Mouse (Mus musculus): ENCODE results near the gene Slc25a41. TPM values are rescaled to one million over a fixed set of nuclear protein-coding genes. Genes with fewer than 3 reads are reported as not detected.
"Not testable (repeated sequence)": the region's sequence is repeated elsewhere in the genome, so short reads cannot be mapped to it uniquely, and the experiment has no call there.

The Slc25a41 gene
- polyA plus RNA-seq, 1 experiment from 2014 or later: not detected

DNA sequence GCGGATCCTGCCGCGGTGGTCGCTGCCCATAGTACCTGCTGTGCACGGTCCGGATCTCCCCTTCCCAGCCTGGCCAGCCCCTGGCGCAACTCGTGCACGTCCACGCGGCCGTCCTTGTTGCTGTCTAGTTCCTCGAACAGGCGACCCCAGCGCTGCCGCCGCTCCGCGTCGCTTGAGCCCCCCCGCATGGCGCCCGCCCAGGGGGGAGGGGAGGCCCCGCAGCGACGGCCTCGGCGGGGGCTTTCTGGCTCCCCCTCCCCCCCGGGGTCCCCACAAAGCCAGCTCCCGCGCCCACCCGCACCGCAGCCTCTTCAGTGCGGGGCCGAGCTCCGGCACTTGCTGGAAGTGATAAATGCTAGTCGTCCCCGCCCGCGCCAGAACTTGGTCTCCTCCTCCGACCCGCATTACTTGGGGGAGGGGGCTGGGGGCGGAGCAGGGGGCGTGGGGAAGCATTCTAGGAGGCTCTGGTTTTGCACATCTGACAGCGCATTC is 18.1 kb upstream of the Slc25a41 start, which contains the start of gene Slc25a23:
Slc25a23 (minus strand) TSS at position 378 of the 492 bp plus-strand sequence.
- DNase-seq (peak; percentile 93), ATAC-seq (ENCODE audit: low FRiP score, low TSS enrichment) (peak; percentile 77)
- Histone ChIP-seq H3K36me3 (ENCODE audit: control insufficient read depth, insufficient read depth, low read length) (peaks cover 21% of the 10 kb centered on the region), H3K4me1 (ENCODE audit: control insufficient read depth, insufficient read depth, low read length) (peaks cover 10% of the 10 kb centered on the region), H3K4me3 (replicated peaks; ENCODE audit: low read depth, low read length) (peak within 1 kb of the TSS; percentile 70), H3K27me3 (ENCODE audit: control insufficient read depth, insufficient read depth, low read length) (peaks cover 27% of the 10 kb centered on the region), H3K9ac (replicated peaks; ENCODE audit: low read length) (peak within 1 kb of the TSS; percentile 64), H3K9me3 (ENCODE audit: control insufficient read depth, low read length) (no peaks in the 10 kb centered on the region), H3K4me2 (ENCODE audit: low read length) (peak within 1 kb of the TSS; percentile 66), H3K27ac (replicated peaks; ENCODE audit: low read depth, low read length) (peak within 1 kb of the TSS; percentile 86)
- under 1% methylated on average over 44 of the region's 45 CpGs for WGBS

DNA sequence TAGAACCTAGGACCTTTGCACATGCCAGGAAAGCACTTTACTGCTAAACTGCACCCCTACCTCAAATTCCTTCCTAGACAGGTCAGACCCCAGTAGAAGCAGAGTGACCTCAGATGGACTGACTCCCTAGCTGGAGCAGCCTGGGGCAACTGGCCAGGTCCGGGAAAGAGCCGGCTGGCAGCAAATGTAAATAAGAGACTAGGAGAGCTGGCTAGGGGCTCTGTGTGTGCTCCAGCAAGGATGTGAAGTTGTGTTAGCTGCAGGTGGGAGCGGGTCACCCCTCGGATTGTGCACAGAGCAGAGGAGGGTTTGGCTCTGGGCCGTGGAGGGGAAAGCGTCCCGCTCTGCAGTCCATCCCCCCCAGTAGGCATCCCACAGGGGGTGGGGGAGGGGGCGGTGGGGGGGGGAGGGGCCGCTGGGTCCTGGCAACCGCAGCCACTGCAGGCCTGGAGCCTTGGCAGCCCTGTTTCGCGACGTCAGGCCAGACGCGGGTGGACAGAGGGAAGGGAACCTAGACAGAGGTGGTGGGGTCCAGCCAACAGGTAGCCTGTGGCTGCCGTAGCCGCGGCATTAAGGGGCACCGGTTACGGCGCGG is 17.5 kb upstream of the Slc25a41 start, which contains the start of gene Crb3:
Crb3 (plus strand) TSS at position 215 of the 595 bp plus-strand sequence.
- no peak; the same call in 1 of the 2 replicates for ATAC-seq (ENCODE audit: low FRiP score, low TSS enrichment)

GRCm38 (mm10) chr17:57056246-57056645 is 14.8 kb upstream of the Slc25a41 start:
- Histone ChIP-seq H3K4me2 (ENCODE audit: low read length) (no peak overlapping the region), H3K27ac (replicated peaks; ENCODE audit: low read depth, low read length) (no peak overlapping the region), H3K27me3 (ENCODE audit: control insufficient read depth, insufficient read depth, low read length) (peaks cover 4% of the 10 kb centered on the region), H3K4me3 (replicated peaks; ENCODE audit: low read depth, low read length) (no peak overlapping the region), H3K36me3 (ENCODE audit: control insufficient read depth, insufficient read depth, low read length) (peaks cover 47% of the 10 kb centered on the region), H3K9ac (replicated peaks; ENCODE audit: low read length) (no peak overlapping the region), H3K9me3 (ENCODE audit: control insufficient read depth, low read length) (no peaks in the 10 kb centered on the region), H3K4me1 (ENCODE audit: control insufficient read depth, insufficient read depth, low read length) (peaks cover 6% of the 10 kb centered on the region)
- 91% methylated on average over 3 of the region's 3 CpGs for WGBS
- ATAC-seq (ENCODE audit: low FRiP score, low TSS enrichment) (no peak), DNase-seq (no peak)

More for the DNA sequence above, 17.5 kb upstream of the Slc25a41 start, which contains the start of gene Crb3:
- H3K27me3 ChIP-seq (ENCODE audit: control insufficient read depth, insufficient read depth, low read length): peaks cover 27% of the 10 kb centered on the region
- peaks cover 25% of the 10 kb centered on the region for H3K36me3 ChIP-seq (ENCODE audit: control insufficient read depth, insufficient read depth, low read length)
- H3K4me1 ChIP-seq (ENCODE audit: control insufficient read depth, insufficient read depth, low read length): peaks cover 10% of the 10 kb centered on the region
- H3K4me2 ChIP-seq (ENCODE audit: low read length): peak within 1 kb of the TSS; percentile 66
- peak within 1 kb of the TSS; percentile 86 for H3K27ac ChIP-seq (replicated peaks; ENCODE audit: low read depth, low read length)
- DNase-seq: peak; percentile 53
- WGBS: 0% methylated on average over 19 of the region's 22 CpGs
- H3K9me3 ChIP-seq (ENCODE audit: control insufficient read depth, low read length): no peaks in the 10 kb centered on the region
- H3K9ac ChIP-seq (replicated peaks; ENCODE audit: low read length): peak within 1 kb of the TSS; percentile 64
- H3K4me3 ChIP-seq (replicated peaks; ENCODE audit: low read depth, low read length): peak within 1 kb of the TSS; percentile 70

- not testable (repeated sequence) for H3K4me3 ChIP-seq (replicated peaks; ENCODE audit: low read depth, low read length); H3K27ac ChIP-seq (replicated peaks; ENCODE audit: low read depth, low read length); H3K9ac ChIP-seq (replicated peaks; ENCODE audit: low read length); H3K27me3 ChIP-seq (ENCODE audit: control insufficient read depth, insufficient read depth, low read length); H3K4me1 ChIP-seq (ENCODE audit: control insufficient read depth, insufficient read depth, low read length); H3K4me2 ChIP-seq (ENCODE audit: low read length); H3K9me3 ChIP-seq (ENCODE audit: control insufficient read depth, low read length); ATAC-seq (ENCODE audit: low FRiP score, low TSS enrichment)
- DNase-seq: peak; percentile 30
- peaks cover 67% of the 10 kb centered on the region for H3K36me3 ChIP-seq (ENCODE audit: control insufficient read depth, insufficient read depth, low read length)
- 91% methylated on average over 4 of the region's 4 CpGs for WGBS
These were observed 10.2 kb upstream of the Slc25a41 start for GRCm38 (mm10) chr17:57051679-57052078.

GRCm38 (mm10) chr17:57048816-57049215 is 7.4 kb upstream of the Slc25a41 start:
- H3K9me3 ChIP-seq (ENCODE audit: control insufficient read depth, low read length): no peaks in the 10 kb centered on the region
- no peak overlapping the region for H3K27ac ChIP-seq (replicated peaks; ENCODE audit: low read depth, low read length)
- DNase-seq: no peak
- ATAC-seq (ENCODE audit: low FRiP score, low TSS enrichment): no peak
- whole genome bisulfite sequencing: 95% methylated on average over 3 of the region's 3 CpGs
- H3K4me1 ChIP-seq (ENCODE audit: control insufficient read depth, insufficient read depth, low read length): no peaks in the 10 kb centered on the region
- peaks cover 60% of the 10 kb centered on the region for H3K36me3 ChIP-seq (ENCODE audit: control insufficient read depth, insufficient read depth, low read length)
- H3K27me3 ChIP-seq (ENCODE audit: control insufficient read depth, insufficient read depth, low read length): no peaks in the 10 kb centered on the region
- no peak overlapping the region for H3K9ac ChIP-seq (replicated peaks; ENCODE audit: low read length)
- no peak overlapping the region for H3K4me2 ChIP-seq (ENCODE audit: low read length)
- H3K4me3 ChIP-seq (replicated peaks; ENCODE audit: low read depth, low read length): no peak overlapping the region

DNA sequence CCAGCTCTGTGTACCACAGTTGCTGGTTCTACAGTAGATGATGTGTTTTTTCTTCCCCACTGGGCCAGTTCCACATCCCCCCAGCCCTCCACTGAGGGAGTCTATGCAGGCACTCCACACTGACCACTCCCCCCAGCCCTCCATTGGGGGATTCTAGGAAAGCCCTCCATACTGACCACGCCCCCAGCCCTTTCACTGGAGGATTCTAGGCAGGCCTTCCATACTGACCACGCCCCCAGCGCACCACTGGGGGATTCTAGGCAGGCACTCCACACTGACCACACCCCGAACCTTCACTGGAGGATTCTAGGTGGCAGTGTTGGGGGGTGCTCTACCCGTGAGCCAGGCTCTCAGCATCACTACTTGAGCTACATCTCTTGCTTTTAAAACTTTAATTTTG is 6.0 kb upstream of the Slc25a41 start:
- H3K27me3 ChIP-seq (ENCODE audit: control insufficient read depth, insufficient read depth, low read length): no peaks in the 10 kb centered on the region
- ATAC-seq (ENCODE audit: low FRiP score, low TSS enrichment) (no peak), DNase-seq (no peak)
- no peak overlapping the region for H3K9ac ChIP-seq (replicated peaks; ENCODE audit: low read length)
- WGBS: 50% methylated on average over 5 of the region's 5 CpGs
- H3K4me3 ChIP-seq (replicated peaks; ENCODE audit: low read depth, low read length): no peak overlapping the region
- no peak overlapping the region for H3K27ac ChIP-seq (replicated peaks; ENCODE audit: low read depth, low read length)
- H3K4me2 ChIP-seq (ENCODE audit: low read length): no peak overlapping the region
- no peaks in the 10 kb centered on the region for H3K4me1 ChIP-seq (ENCODE audit: control insufficient read depth, insufficient read depth, low read length)
- H3K9me3 ChIP-seq (ENCODE audit: control insufficient read depth, low read length): no peaks in the 10 kb centered on the region
- H3K36me3 ChIP-seq (ENCODE audit: control insufficient read depth, insufficient read depth, low read length): peaks cover 46% of the 10 kb centered on the region

DNA sequence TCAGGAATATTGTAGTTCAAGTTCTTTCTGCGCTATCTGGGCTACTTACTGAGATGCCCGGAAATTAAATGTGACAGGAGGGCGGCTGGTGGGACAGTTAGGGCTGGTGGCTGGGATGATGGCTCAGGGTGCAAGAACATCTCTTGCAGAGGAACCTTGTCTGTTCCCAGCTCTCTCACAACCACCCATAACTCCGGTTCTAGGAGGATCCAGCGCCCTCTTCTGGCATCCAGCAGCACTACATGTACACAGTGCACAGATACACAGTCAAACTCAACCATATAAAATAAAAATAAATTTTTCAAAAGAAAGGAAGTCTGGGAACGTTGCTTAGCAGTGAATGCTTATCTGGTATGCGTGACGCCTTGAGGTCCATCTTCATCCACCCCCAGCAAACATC is 2.5 kb downstream of the Slc25a41 start:
- no peak overlapping the region for H3K4me3 ChIP-seq (replicated peaks; ENCODE audit: low read depth, low read length)
- no peaks in the 10 kb centered on the region for H3K4me1 ChIP-seq (ENCODE audit: control insufficient read depth, insufficient read depth, low read length)
- no peaks in the 10 kb centered on the region for H3K36me3 ChIP-seq (ENCODE audit: control insufficient read depth, insufficient read depth, low read length)
- no peak overlapping the region for H3K4me2 ChIP-seq (ENCODE audit: low read length)
- H3K27me3 ChIP-seq (ENCODE audit: control insufficient read depth, insufficient read depth, low read length): peaks cover 9% of the 10 kb centered on the region; the same call in 1 of the 2 replicates
- no peak for ATAC-seq (ENCODE audit: low FRiP score, low TSS enrichment)
- H3K9me3 ChIP-seq (ENCODE audit: control insufficient read depth, low read length): no peaks in the 10 kb centered on the region
- WGBS: 46% methylated on average over 8 of the region's 8 CpGs
- no peak for DNase-seq
- no peak overlapping the region for H3K27ac ChIP-seq (replicated peaks; ENCODE audit: low read depth, low read length)
- no peak overlapping the region for H3K9ac ChIP-seq (replicated peaks; ENCODE audit: low read length)

GRCm38 (mm10) chr17:57032854-57033253 is 8.6 kb downstream of the Slc25a41 start:
- 0 out of 2 replicates have a peak, but pooled peaks cover under 1% of the 10 kb centered on the region for H3K27me3 ChIP-seq (ENCODE audit: control insufficient read depth, insufficient read depth, low read length)
- 0 out of 2 replicates have a peak overlapping the region, but pooled peaks have one; percentile 63 for H3K4me2 ChIP-seq (ENCODE audit: low read length)
- no peak overlapping the region for H3K9ac ChIP-seq (replicated peaks; ENCODE audit: low read length)
- H3K4me1 ChIP-seq (ENCODE audit: control insufficient read depth, insufficient read depth, low read length): peaks cover 11% of the 10 kb centered on the region
- ATAC-seq (ENCODE audit: low FRiP score, low TSS enrichment): no peak
- 86% methylated on average over 4 of the region's 4 CpGs for WGBS
- no peak overlapping the region for H3K4me3 ChIP-seq (replicated peaks; ENCODE audit: low read depth, low read length)
- H3K36me3 ChIP-seq (ENCODE audit: control insufficient read depth, insufficient read depth, low read length): peaks cover 10% of the 10 kb centered on the region
- no peak for DNase-seq
- H3K9me3 ChIP-seq (ENCODE audit: control insufficient read depth, low read length): no peaks in the 10 kb centered on the region
- H3K27ac ChIP-seq (replicated peaks; ENCODE audit: low read depth, low read length): peak overlapping the region; percentile 87; the same call in 1 of the 2 replicates
